Mouse (Mus musculus): Measurements from ENCODE around the gene Phldb2. TPM values are rescaled to one million over a fixed set of nuclear protein-coding genes. Genes with fewer than 3 reads are reported as not detected.

Phldb2 gene
- polyA plus RNA-seq, 1 experiment from 2014 or later = 35.2 TPM

DNA sequence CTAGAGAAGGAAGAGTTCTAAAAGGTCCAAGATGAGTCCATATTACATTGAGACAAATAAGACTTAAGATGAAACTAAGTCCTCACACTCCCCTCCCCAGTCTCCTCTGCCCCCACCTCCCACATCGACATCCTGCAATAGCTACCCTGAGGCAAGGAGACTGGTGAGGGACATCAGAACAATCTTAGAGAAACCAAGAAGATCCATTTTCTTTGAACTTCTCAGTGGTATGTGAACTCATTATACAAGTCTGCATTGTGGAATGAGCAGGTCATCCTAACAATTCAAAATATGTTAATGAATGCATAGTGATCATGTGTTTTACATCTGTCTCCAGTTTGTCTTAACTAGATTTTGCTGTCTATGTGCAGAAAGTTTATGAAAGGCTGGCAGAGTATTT, 75.7 kb downstream of the Phldb2 start:
- DNase-seq (ENCODE audit: low spot score) (no peak), ATAC-seq (replicated peaks; ENCODE audit: low FRiP score, low TSS enrichment, low read depth) (no peak)
- no peaks in the 10 kb centered on the region for H3K27me3 ChIP-seq (replicated peaks; ENCODE audit: control insufficient read depth, insufficient read depth, low read length)
- no peaks in the 10 kb centered on the region for H3K4me1 ChIP-seq (replicated peaks; ENCODE audit: control insufficient read depth, insufficient read depth, low read length)
- no peak overlapping the region for H3K9ac ChIP-seq (ENCODE audit: low read length)
- no peak overlapping the region for H3K4me3 ChIP-seq (ENCODE audit: low read depth, low read length)
- H3K9me3 ChIP-seq (ENCODE audit: control insufficient read depth, low read length) = no peaks in the 10 kb centered on the region
- WGBS = 96% methylated on average over 1 of the region's 1 CpGs
- H3K27ac ChIP-seq (ENCODE audit: low read depth) = no peak overlapping the region
- no peak overlapping the region for H3K4me2 ChIP-seq (ENCODE audit: low read length)
- no peaks in the 10 kb centered on the region for H3K36me3 ChIP-seq (ENCODE audit: control insufficient read depth, insufficient read depth, low read length)

- H3K27ac ChIP-seq (ENCODE audit: low read depth) = no peak overlapping the region
- ATAC-seq (replicated peaks; ENCODE audit: low FRiP score, low TSS enrichment, low read depth) = no peak
- no peaks in the 10 kb centered on the region for H3K9me3 ChIP-seq (ENCODE audit: control insufficient read depth, low read length)
- no peak overlapping the region for H3K9ac ChIP-seq (ENCODE audit: low read length)
- no peak overlapping the region for H3K4me2 ChIP-seq (ENCODE audit: low read length)
- no peaks in the 10 kb centered on the region for H3K36me3 ChIP-seq (ENCODE audit: control insufficient read depth, insufficient read depth, low read length)
- H3K4me1 ChIP-seq (replicated peaks; ENCODE audit: control insufficient read depth, insufficient read depth, low read length) = no peaks in the 10 kb centered on the region
- H3K4me3 ChIP-seq (ENCODE audit: low read depth, low read length) = no peak overlapping the region
- DNase-seq (ENCODE audit: low spot score) = no peak
- H3K27me3 ChIP-seq (replicated peaks; ENCODE audit: control insufficient read depth, insufficient read depth, low read length) = no peaks in the 10 kb centered on the region
- 71% methylated on average over 5 of the region's 5 CpGs for WGBS
Measured at GRCm38 (mm10) chr16:45877171-45877570, 76.2 kb downstream of the Phldb2 start.

DNA sequence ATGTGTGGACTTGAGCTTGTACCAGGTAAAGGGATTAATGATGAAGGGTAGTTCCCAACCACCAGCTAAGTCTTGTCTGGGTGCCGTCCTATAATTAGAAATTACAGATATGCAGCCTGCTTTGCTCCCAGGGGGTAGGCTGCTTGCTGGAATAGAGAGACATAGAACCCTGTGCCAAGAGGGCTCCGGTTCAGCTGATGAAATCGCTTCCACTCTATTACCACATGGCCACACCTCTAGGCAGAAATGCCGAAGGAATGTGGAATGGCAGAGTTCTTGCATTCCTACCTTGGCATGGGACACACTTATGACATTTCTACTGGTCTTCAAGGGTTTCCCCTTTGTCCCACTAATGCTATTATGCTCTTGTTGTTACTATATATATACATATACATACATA, 80.0 kb downstream of the Phldb2 start:
- Histone ChIP-seq H3K36me3 (ENCODE audit: control insufficient read depth, insufficient read depth, low read length) (no peaks in the 10 kb centered on the region), H3K27me3 (replicated peaks; ENCODE audit: control insufficient read depth, insufficient read depth, low read length) (no peaks in the 10 kb centered on the region), H3K4me3 (ENCODE audit: low read depth, low read length) (no peak overlapping the region), H3K27ac (ENCODE audit: low read depth) (no peak overlapping the region), H3K4me1 (replicated peaks; ENCODE audit: control insufficient read depth, insufficient read depth, low read length) (peaks cover 3% of the 10 kb centered on the region; the same call in 1 of the 2 replicates), H3K4me2 (ENCODE audit: low read length) (no peak overlapping the region), H3K9me3 (ENCODE audit: control insufficient read depth, low read length) (no peaks in the 10 kb centered on the region), H3K9ac (ENCODE audit: low read length) (no peak overlapping the region)
- no peak for ATAC-seq (replicated peaks; ENCODE audit: low FRiP score, low TSS enrichment, low read depth)
- WGBS = 90% methylated on average over 4 of the region's 4 CpGs
- no peak for DNase-seq (ENCODE audit: low spot score)

DNA sequence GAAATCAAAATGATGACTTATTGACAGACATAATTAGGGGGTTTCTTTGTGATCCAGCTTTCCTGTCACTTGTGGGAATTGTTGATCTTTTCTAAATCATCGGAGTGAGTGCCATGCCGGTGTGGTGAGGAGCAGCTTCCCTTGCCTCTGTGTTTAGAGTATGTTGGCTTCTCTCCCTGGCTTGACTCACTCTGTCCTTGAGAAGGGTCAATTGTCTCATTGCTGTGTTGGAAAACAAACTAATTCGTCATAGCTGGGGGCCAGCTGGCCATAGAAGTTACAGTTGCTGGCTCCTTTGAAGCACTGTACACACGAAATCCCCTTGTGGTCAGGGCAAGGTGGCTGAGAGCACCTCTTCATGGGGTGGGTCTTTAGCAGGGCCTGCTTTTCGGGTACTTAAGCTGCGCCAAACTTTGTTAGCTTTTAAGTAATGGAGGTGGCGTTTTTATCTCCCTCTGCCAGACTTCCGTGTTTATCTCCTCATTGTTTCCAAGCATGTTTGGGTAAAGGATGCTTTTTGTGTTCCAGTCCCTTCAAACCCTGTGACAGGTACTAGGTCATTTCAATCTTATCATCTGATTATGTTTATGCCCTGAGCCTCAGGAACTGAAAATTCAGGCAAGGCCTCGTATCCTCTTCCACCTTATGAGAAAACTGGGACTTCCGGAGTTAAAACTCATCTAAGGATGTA, 82.0 kb downstream of the Phldb2 start:
- Histone ChIP-seq H3K4me2 (ENCODE audit: low read length) (no peak overlapping the region), H3K27ac (ENCODE audit: low read depth) (no peak overlapping the region), H3K36me3 (ENCODE audit: control insufficient read depth, insufficient read depth, low read length) (no peaks in the 10 kb centered on the region), H3K9me3 (ENCODE audit: control insufficient read depth, low read length) (no peaks in the 10 kb centered on the region), H3K4me1 (replicated peaks; ENCODE audit: control insufficient read depth, insufficient read depth, low read length) (peaks cover 3% of the 10 kb centered on the region; the same call in 1 of the 2 replicates), H3K9ac (ENCODE audit: low read length) (no peak overlapping the region), H3K4me3 (ENCODE audit: low read depth, low read length) (no peak overlapping the region), H3K27me3 (replicated peaks; ENCODE audit: control insufficient read depth, insufficient read depth, low read length) (no peaks in the 10 kb centered on the region)
- DNase-seq (ENCODE audit: low spot score) (no peak), ATAC-seq (replicated peaks; ENCODE audit: low FRiP score, low TSS enrichment, low read depth) (no peak)
- WGBS = 54% methylated on average over 10 of the region's 10 CpGs

GRCm38 (mm10) chr16:45870651-45871050, 82.7 kb downstream of the Phldb2 start:
- H3K27ac ChIP-seq (ENCODE audit: low read depth) = no peak overlapping the region
- no peaks in the 10 kb centered on the region for H3K36me3 ChIP-seq (ENCODE audit: control insufficient read depth, insufficient read depth, low read length)
- WGBS = 37% methylated on average over 2 of the region's 2 CpGs

GRCm38 (mm10) chr16:45869044-45869443, 84.4 kb downstream of the Phldb2 start:
- 63% methylated on average over 3 of the region's 3 CpGs for WGBS
- Histone ChIP-seq H3K27me3 (replicated peaks; ENCODE audit: control insufficient read depth, insufficient read depth, low read length) (no peaks in the 10 kb centered on the region), H3K9ac (ENCODE audit: low read length) (no peak overlapping the region), H3K4me3 (ENCODE audit: low read depth, low read length) (no peak overlapping the region), H3K4me1 (replicated peaks; ENCODE audit: control insufficient read depth, insufficient read depth, low read length) (peaks cover 3% of the 10 kb centered on the region; the same call in 1 of the 2 replicates), H3K27ac (ENCODE audit: low read depth) (no peak overlapping the region), H3K4me2 (ENCODE audit: low read length) (no peak overlapping the region), H3K36me3 (ENCODE audit: control insufficient read depth, insufficient read depth, low read length) (no peaks in the 10 kb centered on the region), H3K9me3 (ENCODE audit: control insufficient read depth, low read length) (no peaks in the 10 kb centered on the region)
- ATAC-seq (replicated peaks; ENCODE audit: low FRiP score, low TSS enrichment, low read depth) (no peak), DNase-seq (ENCODE audit: low spot score) (no peak)

More at GRCm38 (mm10) chr16:45870651-45871050, 82.7 kb downstream of the Phldb2 start:
- H3K4me3 ChIP-seq (ENCODE audit: low read depth, low read length) = no peak overlapping the region
- H3K9me3 ChIP-seq (ENCODE audit: control insufficient read depth, low read length) = no peaks in the 10 kb centered on the region
- no peak for ATAC-seq (replicated peaks; ENCODE audit: low FRiP score, low TSS enrichment, low read depth)
- H3K9ac ChIP-seq (ENCODE audit: low read length) = no peak overlapping the region
- DNase-seq (ENCODE audit: low spot score) = no peak
- H3K4me2 ChIP-seq (ENCODE audit: low read length) = no peak overlapping the region
- H3K4me1 ChIP-seq (replicated peaks; ENCODE audit: control insufficient read depth, insufficient read depth, low read length) = peaks cover 3% of the 10 kb centered on the region; the same call in 1 of the 2 replicates
- H3K27me3 ChIP-seq (replicated peaks; ENCODE audit: control insufficient read depth, insufficient read depth, low read length) = no peaks in the 10 kb centered on the region

GRCm38 (mm10) chr16:45857277-45857863, 96.0 kb downstream of the Phldb2 start:
- no peaks in the 10 kb centered on the region for H3K36me3 ChIP-seq (ENCODE audit: control insufficient read depth, insufficient read depth, low read length)
- H3K9me3 ChIP-seq (ENCODE audit: control insufficient read depth, low read length) = no peaks in the 10 kb centered on the region
- no peak overlapping the region for H3K4me3 ChIP-seq (ENCODE audit: low read depth, low read length)
- no peaks in the 10 kb centered on the region for H3K27me3 ChIP-seq (replicated peaks; ENCODE audit: control insufficient read depth, insufficient read depth, low read length)
- WGBS = 86% methylated on average over 5 of the region's 5 CpGs
- ATAC-seq (replicated peaks; ENCODE audit: low FRiP score, low TSS enrichment, low read depth) (no peak), DNase-seq (ENCODE audit: low spot score) (no peak)
- H3K27ac ChIP-seq (ENCODE audit: low read depth) = no peak overlapping the region
- no peak overlapping the region for H3K9ac ChIP-seq (ENCODE audit: low read length)
- no peak overlapping the region for H3K4me2 ChIP-seq (ENCODE audit: low read length)
- no peaks in the 10 kb centered on the region for H3K4me1 ChIP-seq (replicated peaks; ENCODE audit: control insufficient read depth, insufficient read depth, low read length)

- H3K27ac ChIP-seq (ENCODE audit: low read depth) = no peak overlapping the region
- no peaks in the 10 kb centered on the region for H3K9me3 ChIP-seq (ENCODE audit: control insufficient read depth, low read length)
- no peak overlapping the region for H3K4me2 ChIP-seq (ENCODE audit: low read length)
- H3K9ac ChIP-seq (ENCODE audit: low read length) = no peak overlapping the region
- DNase-seq (ENCODE audit: low spot score) = no peak
- no peaks in the 10 kb centered on the region for H3K4me1 ChIP-seq (replicated peaks; ENCODE audit: control insufficient read depth, insufficient read depth, low read length)
- H3K27me3 ChIP-seq (replicated peaks; ENCODE audit: control insufficient read depth, insufficient read depth, low read length) = no peaks in the 10 kb centered on the region
- no peak overlapping the region for H3K4me3 ChIP-seq (ENCODE audit: low read depth, low read length)
- H3K36me3 ChIP-seq (ENCODE audit: control insufficient read depth, insufficient read depth, low read length) = no peaks in the 10 kb centered on the region
- no peak for ATAC-seq (replicated peaks; ENCODE audit: low FRiP score, low TSS enrichment, low read depth)
- 87% methylated on average over 10 of the region's 10 CpGs for WGBS
Measured at GRCm38 (mm10) chr16:45854499-45854898, 98.9 kb downstream of the Phldb2 start.

DNA sequence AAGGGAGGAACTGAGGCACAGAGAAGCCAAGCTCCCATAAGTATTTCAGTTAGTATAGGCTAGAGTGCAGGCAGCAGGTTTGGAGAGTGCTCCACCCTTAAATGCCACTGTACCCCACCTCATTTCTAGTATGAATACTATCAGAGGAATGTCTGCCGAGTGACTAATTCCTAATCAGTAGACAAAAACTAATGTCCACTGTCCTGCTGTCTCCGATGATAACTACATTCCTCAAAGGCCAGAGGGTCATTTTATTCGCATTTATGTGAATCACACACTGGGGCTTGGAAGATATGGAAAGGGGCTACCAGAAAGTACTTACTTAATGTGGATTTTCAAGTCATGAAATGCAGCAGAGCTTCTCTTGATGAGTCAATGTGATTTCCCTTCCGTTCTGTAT, 104.4 kb downstream of the Phldb2 start:
- H3K9ac ChIP-seq (ENCODE audit: low read length) = no peak overlapping the region
- DNase-seq (ENCODE audit: low spot score) (no peak), ATAC-seq (replicated peaks; ENCODE audit: low FRiP score, low TSS enrichment, low read depth) (no peak)
- no peak overlapping the region for H3K27ac ChIP-seq (ENCODE audit: low read depth)
- no peaks in the 10 kb centered on the region for H3K9me3 ChIP-seq (ENCODE audit: control insufficient read depth, low read length)
- H3K27me3 ChIP-seq (replicated peaks; ENCODE audit: control insufficient read depth, insufficient read depth, low read length) = no peaks in the 10 kb centered on the region
- H3K36me3 ChIP-seq (ENCODE audit: control insufficient read depth, insufficient read depth, low read length) = no peaks in the 10 kb centered on the region
- peaks cover 4% of the 10 kb centered on the region; the same call in 1 of the 2 replicates for H3K4me1 ChIP-seq (replicated peaks; ENCODE audit: control insufficient read depth, insufficient read depth, low read length)
- 73% methylated on average over 4 of the region's 4 CpGs for WGBS
- no peak overlapping the region for H3K4me3 ChIP-seq (ENCODE audit: low read depth, low read length)
- H3K4me2 ChIP-seq (ENCODE audit: low read length) = no peak overlapping the region
